Mouse (Mus musculus) liver, adult 2 months (tissue): ENCODE data around the gene Casp8.

ENCODE experiments used
- CTCF ChIP-seq: fragments of 200-500 bp; IDR thresholded peaks from 2 replicates; pipeline ENCODE4 v1.5.1; 2011; ENCODE audit warnings: low read depth, low read length, control low read depth
- POLR2A ChIP-seq: fragments of 200-500 bp; IDR thresholded peaks from 2 replicates; pipeline ENCODE4 v1.6.1; 2011; ENCODE audit warnings: low read length, control low read depth; ENCODE audit not compliant: insufficient read depth; ENCODE audit errors: extremely low read depth

- TF ChIP-seq POLR2A (no peak), CTCF (no peak)
These were observed 25.5 kb upstream of the Casp8 start for GRCm38 (mm10) chr1:58769701-58770100.
